In the genomic region with DNA sequence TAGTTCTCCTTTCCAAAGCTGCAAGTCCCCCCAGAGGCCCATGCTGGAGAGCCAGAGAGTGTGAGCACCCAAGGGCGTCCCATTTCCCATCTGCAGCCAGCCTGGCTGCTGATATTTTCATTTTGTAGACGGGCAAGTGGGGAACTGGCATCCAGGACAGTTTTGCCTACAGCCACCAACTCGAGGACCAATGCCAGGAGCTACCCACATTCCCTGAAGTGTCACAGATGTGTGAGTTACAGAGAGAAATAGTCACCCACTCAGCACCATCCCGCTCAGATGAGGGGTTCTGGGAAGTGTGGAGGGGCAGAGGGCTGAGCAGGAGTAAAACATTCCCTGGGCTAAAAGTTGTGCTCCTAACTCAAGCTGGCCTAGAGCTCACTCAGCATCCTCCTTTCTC, we compare ENCODE assay signal across 21 mouse cellular contexts.
DNase-seq lines count a peak whose midpoint lies in the region; ATAC-seq and TF ChIP-seq lines count a peak whose summit lies in the region.
"Had no signal": no experiment of that assay in that cellular context is flagged by ENCODE, and none has a peak within 500 bp of the region (broad histone marks: within the 10 kb centered on the region; RNA-seq: fewer than 3 reads in every experiment).

No protein-coding gene starts in this region.

- peaks cover 7% of the 10 kb centered on the region; the same call in 1 of the 2 replicates for H3K9me3 ChIP-seq in forebrain, embryonic 10.5 days
- peaks cover 6% of the 10 kb centered on the region; the same call in 1 of the 2 replicates for H3K9me3 ChIP-seq in forebrain, embryonic 12.5 days
- no peaks in the 10 kb centered on the region for H3K9me3 ChIP-seq in limb, embryonic 14.5 days (ENCODE audit: control insufficient read depth, low read length)
- H3K9me3 ChIP-seq: heart, embryonic 10.5 days had no signal

- intact Hi-C loops in left cerebral cortex, postnatal 14 days (cut with DNase I), result no loop called here

- 83% methylated on average over 4 of the region's 4 CpGs for WGBS in forebrain, embryonic 10.5 days
- WGBS in forebrain, embryonic 12.5 days, result 82% methylated on average over 4 of the region's 4 CpGs
- 50% methylated on average over 4 of the region's 4 CpGs for WGBS in limb, embryonic 14.5 days

- no peak for TF ChIP-seq POLR2A in limb, embryonic 14.5 days (IDR thresholded peaks at IDR 0.05; ENCODE audit: borderline replicate concordance, extremely low read depth, insufficient read depth, insufficient read length)

- no peak for DNase-seq in forebrain, embryonic 10.5 days (ENCODE audit: extremely low spot score, low spot score)
- DNase-seq in left cerebral cortex, adult 18-20 months (ENCODE audit: low spot score in 2 of 2), result peak; percentile 58 to 63
- DNase-seq in left cerebral cortex, postnatal 14 days (ENCODE audit: low spot score in 2 of 2), result no peak
- peak; percentile 75 for DNase-seq in brain, adult 2 months (ENCODE audit: low read depth, low spot score)
- no peak for DNase-seq in limb, embryonic 14.5 days (ENCODE audit: low spot score)
- DNase-seq in adrenal gland, adult 2 months, result no peak
- DNase-seq: adrenal gland, postnatal 10 days; cerebellum, adult 8-10 months; forebrain, postnatal 0 days; kidney, postnatal 25 days; liver, postnatal 0 days; thymus, postnatal 36 days had no signal

- peak overlapping the region; percentile 32 for H3K27ac ChIP-seq in forebrain, embryonic 10.5 days
- H3K27ac ChIP-seq in forebrain, embryonic 12.5 days, result no peak overlapping the region
- H3K27ac ChIP-seq in limb, embryonic 14.5 days (replicated peaks; ENCODE audit: low read depth, low read length), result 0 out of 2 replicates have a peak overlapping the region, but pooled peaks have one; percentile 23
- H3K27ac ChIP-seq: heart, embryonic 10.5 days; layer of hippocampus, adult 2 months; left cerebral cortex, adult 2 months; macrophage had no signal

- peaks cover 23% of the 10 kb centered on the region for H3K4me1 ChIP-seq in forebrain, embryonic 10.5 days
- H3K4me1 ChIP-seq in forebrain, embryonic 12.5 days, result peaks cover 9% of the 10 kb centered on the region; the same call in 1 of the 2 replicates
- H3K4me1 ChIP-seq in limb, embryonic 14.5 days (ENCODE audit: control insufficient read depth, insufficient read depth, low read length), result peaks cover 35% of the 10 kb centered on the region

- no peak overlapping the region for H3K4me3 ChIP-seq in forebrain, embryonic 10.5 days
- H3K4me3 ChIP-seq in forebrain, embryonic 12.5 days (replicated peaks), result no peak overlapping the region
- no peak overlapping the region for H3K4me3 ChIP-seq in limb, embryonic 14.5 days (replicated peaks; ENCODE audit: low read length)
- H3K4me3 ChIP-seq: heart, embryonic 10.5 days; layer of hippocampus, adult 2 months; left cerebral cortex, adult 2 months had no signal

- H3K4me2 ChIP-seq in forebrain, embryonic 12.5 days, result no peak overlapping the region
- no peak overlapping the region for H3K4me2 ChIP-seq in limb, embryonic 14.5 days (replicated peaks; ENCODE audit: low read depth, low read length, severe bottlenecking)
- H3K4me2 ChIP-seq: liver, embryonic 11.5 days had no signal

- no peaks in the 10 kb centered on the region for H3K36me3 ChIP-seq in forebrain, embryonic 10.5 days (replicated peaks)
- H3K36me3 ChIP-seq in forebrain, embryonic 12.5 days (replicated peaks), result no peaks in the 10 kb centered on the region
- H3K36me3 ChIP-seq in limb, embryonic 14.5 days (ENCODE audit: control insufficient read depth, insufficient read depth, low read length), result no peaks in the 10 kb centered on the region
- H3K36me3 ChIP-seq: heart, embryonic 10.5 days had no signal

- no peaks in the 10 kb centered on the region for H3K27me3 ChIP-seq in forebrain, embryonic 10.5 days (ENCODE audit: poor library complexity, severe bottlenecking)
- H3K27me3 ChIP-seq in forebrain, embryonic 12.5 days, result no peaks in the 10 kb centered on the region
- no peaks in the 10 kb centered on the region for H3K27me3 ChIP-seq in limb, embryonic 14.5 days (ENCODE audit: control insufficient read depth, insufficient read depth, low read length)

- no peak for ATAC-seq in forebrain, embryonic 12.5 days (ENCODE audit: low FRiP score)
- ATAC-seq in limb, embryonic 14.5 days (ENCODE audit: low FRiP score, low read depth), result no peak
- ATAC-seq: activated CD4-positive, CD25-positive, alpha-beta regulatory T cell, adult 4 months; forebrain, postnatal 0 days; intestine, postnatal 0 days; liver, postnatal 0 days; lung, postnatal 0 days had no signal

- no peak overlapping the region for H3K9ac ChIP-seq in forebrain, embryonic 12.5 days
- H3K9ac ChIP-seq in limb, embryonic 14.5 days (ENCODE audit: low read depth, low read length, severe bottlenecking), result no peak overlapping the region
- H3K9ac ChIP-seq: forebrain, postnatal 0 days; liver, postnatal 0 days had no signal

Comparison
In these comparisons a context has a peak if more than half of its experiments do, and no peak if none do; other contexts are left out.
1. DNase-seq: peak in left cerebral cortex, adult 18-20 months (2 of 2) and brain, adult 2 months (single experiment); none in forebrain, embryonic 10.5 days (single experiment), left cerebral cortex, postnatal 14 days (0 of 2), limb, embryonic 14.5 days (single experiment) and adrenal gland, adult 2 months (single experiment).